ENCODE assay signal across 17 mouse cellular contexts in the genomic region with DNA sequence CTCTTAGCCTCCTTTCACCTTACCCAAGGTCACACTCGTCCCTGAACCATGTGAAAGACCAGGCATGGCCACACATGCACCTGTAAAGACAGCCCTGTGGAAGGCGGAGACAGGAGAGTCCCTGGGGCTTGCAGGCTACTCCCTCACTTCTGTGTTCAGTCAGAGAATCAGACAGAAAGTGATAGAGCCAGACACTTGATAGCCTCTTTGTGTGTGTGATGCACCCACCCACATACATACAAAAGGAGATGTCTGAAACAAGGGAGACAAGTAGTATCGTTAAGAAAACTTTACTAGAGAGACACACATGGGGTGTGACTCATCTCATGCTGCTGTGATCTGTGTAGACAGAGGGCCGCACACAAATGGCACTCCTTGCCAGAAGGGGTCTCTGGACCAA.
DNase-seq lines count a peak whose midpoint lies in the region; ATAC-seq and TF ChIP-seq lines count a peak whose summit lies in the region.
"Had no signal": no experiment of that assay in that cellular context is flagged by ENCODE, and none has a peak within 500 bp of the region (broad histone marks: within the 10 kb centered on the region; RNA-seq: fewer than 3 reads in every experiment).

No protein-coding gene starts in this region.

- DNase-seq in forebrain, embryonic 10.5 days (ENCODE audit: extremely low spot score, low spot score): no peak
- DNase-seq in forebrain, embryonic 11.5 days (ENCODE audit: low spot score): no peak
- DNase-seq in right cerebral cortex, postnatal 10 days (ENCODE audit: low spot score in 2 of 2): no peak
- DNase-seq: cerebellum, postnatal 14 days; kidney, adult 9 months; liver, embryonic 13.5 days; right cerebral cortex, postnatal 14 days had no signal

- H3K4me1 ChIP-seq in forebrain, embryonic 10.5 days: peaks cover 77% of the 10 kb centered on the region
- H3K4me1 ChIP-seq in forebrain, embryonic 11.5 days (replicated peaks; ENCODE audit: control insufficient read depth, insufficient read depth, low read length): peaks cover 11% of the 10 kb centered on the region
- peaks cover 8% of the 10 kb centered on the region for H3K4me1 ChIP-seq in intestine, postnatal 0 days (replicated peaks; ENCODE audit: control insufficient read depth, insufficient read depth, low read length)
- 0 out of 2 replicates have a peak, but pooled peaks cover 3% of the 10 kb centered on the region for H3K4me1 ChIP-seq in intestine, embryonic 15.5 days (replicated peaks)
- H3K4me1 ChIP-seq in brown adipose tissue, adult 24 weeks (ENCODE audit: control insufficient read depth, insufficient read depth, insufficient read length, low read length): peaks cover 15% of the 10 kb centered on the region
- peaks cover 38% of the 10 kb centered on the region for H3K4me1 ChIP-seq in hindbrain, embryonic 15.5 days (replicated peaks)
- H3K4me1 ChIP-seq in liver, embryonic 12.5 days: peaks cover 26% of the 10 kb centered on the region

- H3K4me2 ChIP-seq in forebrain, embryonic 11.5 days (ENCODE audit: low read depth, low read length, severe bottlenecking): no peak overlapping the region
- no peak overlapping the region for H3K4me2 ChIP-seq in intestine, postnatal 0 days (replicated peaks; ENCODE audit: low read depth)
- no peak overlapping the region for H3K4me2 ChIP-seq in intestine, embryonic 15.5 days (replicated peaks)
- H3K4me2 ChIP-seq in hindbrain, embryonic 15.5 days: no peak overlapping the region
- no peak overlapping the region for H3K4me2 ChIP-seq in liver, embryonic 12.5 days
- H3K4me2 ChIP-seq: liver, embryonic 13.5 days; lung, embryonic 15.5 days; midbrain, embryonic 15.5 days; stomach, embryonic 15.5 days had no signal

- no peak overlapping the region for H3K4me3 ChIP-seq in forebrain, embryonic 10.5 days
- H3K4me3 ChIP-seq in forebrain, embryonic 11.5 days (ENCODE audit: low read depth, low read length): no peak overlapping the region
- no peak overlapping the region for H3K4me3 ChIP-seq in intestine, postnatal 0 days (ENCODE audit: low read depth, low read length)
- no peak overlapping the region for H3K4me3 ChIP-seq in intestine, embryonic 15.5 days (replicated peaks)
- no peak overlapping the region for H3K4me3 ChIP-seq in brown adipose tissue, adult 24 weeks (ENCODE audit: insufficient read depth, low read depth, low read length)
- H3K4me3 ChIP-seq in hindbrain, embryonic 15.5 days: no peak overlapping the region
- H3K4me3 ChIP-seq in liver, embryonic 12.5 days: no peak overlapping the region
- H3K4me3 ChIP-seq: left cerebral cortex, adult 2 months; liver, embryonic 13.5 days; lung, embryonic 15.5 days; midbrain, embryonic 15.5 days; stomach, embryonic 15.5 days had no signal

- 81% methylated on average over 4 of the region's 4 CpGs for WGBS in forebrain, embryonic 10.5 days
- WGBS in forebrain, embryonic 11.5 days: 70% methylated on average over 4 of the region's 4 CpGs
- 64% methylated on average over 4 of the region's 4 CpGs for whole genome bisulfite sequencing in intestine, postnatal 0 days
- 68% methylated on average over 4 of the region's 4 CpGs for WGBS in intestine, embryonic 15.5 days
- 64% methylated on average over 4 of the region's 4 CpGs for WGBS in hindbrain, embryonic 15.5 days
- WGBS in liver, embryonic 12.5 days (ENCODE audit: insufficient replicate concordance): 54% methylated on average over 4 of the region's 4 CpGs

- no peaks in the 10 kb centered on the region for H3K27me3 ChIP-seq in forebrain, embryonic 10.5 days (ENCODE audit: poor library complexity, severe bottlenecking)
- no peaks in the 10 kb centered on the region for H3K27me3 ChIP-seq in forebrain, embryonic 11.5 days (ENCODE audit: control insufficient read depth, insufficient read depth, low read length)
- no peaks in the 10 kb centered on the region for H3K27me3 ChIP-seq in intestine, postnatal 0 days (replicated peaks; ENCODE audit: control insufficient read depth, insufficient read depth, low read length)
- H3K27me3 ChIP-seq in intestine, embryonic 15.5 days (replicated peaks): no peaks in the 10 kb centered on the region
- H3K27me3 ChIP-seq in hindbrain, embryonic 15.5 days: no peaks in the 10 kb centered on the region
- H3K27me3 ChIP-seq in liver, embryonic 12.5 days (replicated peaks): no peaks in the 10 kb centered on the region; the same call in 1 of the 2 replicates
- H3K27me3 ChIP-seq: liver, embryonic 13.5 days; lung, embryonic 15.5 days; midbrain, embryonic 15.5 days; Patski; stomach, embryonic 15.5 days had no signal

- no peak for TF ChIP-seq CTCF in intestine, postnatal 0 days (IDR thresholded peaks at IDR 0.05; ENCODE audit: low read depth)

- ATAC-seq in forebrain, embryonic 11.5 days (replicated peaks; ENCODE audit: low FRiP score): no peak
- ATAC-seq in intestine, postnatal 0 days: no peak
- ATAC-seq in intestine, embryonic 15.5 days: no peak
- ATAC-seq in hindbrain, embryonic 15.5 days (ENCODE audit: low FRiP score, low read depth): no peak
- no peak for ATAC-seq in liver, embryonic 12.5 days
- ATAC-seq: midbrain, embryonic 15.5 days; Patski had no signal

- peaks cover 2% of the 10 kb centered on the region; the same call in 1 of the 2 replicates for H3K9me3 ChIP-seq in forebrain, embryonic 10.5 days
- H3K9me3 ChIP-seq in forebrain, embryonic 11.5 days (ENCODE audit: control insufficient read depth, low read length): no peaks in the 10 kb centered on the region
- H3K9me3 ChIP-seq in intestine, postnatal 0 days (ENCODE audit: control insufficient read depth): no peaks in the 10 kb centered on the region
- no peaks in the 10 kb centered on the region for H3K9me3 ChIP-seq in intestine, embryonic 15.5 days
- no peaks in the 10 kb centered on the region for H3K9me3 ChIP-seq in hindbrain, embryonic 15.5 days
- H3K9me3 ChIP-seq in liver, embryonic 12.5 days (replicated peaks): no peaks in the 10 kb centered on the region
- H3K9me3 ChIP-seq: liver, embryonic 13.5 days; lung, embryonic 15.5 days; midbrain, embryonic 15.5 days; stomach, embryonic 15.5 days had no signal

- no peak overlapping the region for H3K9ac ChIP-seq in forebrain, embryonic 11.5 days (ENCODE audit: low read length)
- no peak overlapping the region for H3K9ac ChIP-seq in intestine, postnatal 0 days (ENCODE audit: low read depth, low read length)
- H3K9ac ChIP-seq in intestine, embryonic 15.5 days: no peak overlapping the region
- H3K9ac ChIP-seq in hindbrain, embryonic 15.5 days: no peak overlapping the region
- no peak overlapping the region for H3K9ac ChIP-seq in liver, embryonic 12.5 days
- H3K9ac ChIP-seq: liver, embryonic 13.5 days; lung, embryonic 15.5 days; midbrain, embryonic 15.5 days; stomach, embryonic 15.5 days had no signal

- peak overlapping the region; percentile 74 for H3K27ac ChIP-seq in forebrain, embryonic 10.5 days
- H3K27ac ChIP-seq in forebrain, embryonic 11.5 days (ENCODE audit: low read depth, low read length): no peak overlapping the region
- H3K27ac ChIP-seq in intestine, postnatal 0 days (ENCODE audit: low read depth, low read length): 0 out of 2 replicates have a peak overlapping the region, but pooled peaks have one; percentile 21
- no peak overlapping the region for H3K27ac ChIP-seq in intestine, embryonic 15.5 days
- peak overlapping the region; percentile 10; the same call in 1 of the 2 replicates for H3K27ac ChIP-seq in brown adipose tissue, adult 24 weeks (replicated peaks; ENCODE audit: low read depth, low read length)
- peak overlapping the region; percentile 56 for H3K27ac ChIP-seq in hindbrain, embryonic 15.5 days (replicated peaks)
- no peak overlapping the region for H3K27ac ChIP-seq in liver, embryonic 12.5 days
- H3K27ac ChIP-seq: left cerebral cortex, adult 2 months; liver, embryonic 13.5 days; lung, embryonic 15.5 days; stomach, embryonic 15.5 days had no signal

- peaks cover 4% of the 10 kb centered on the region; the same call in 1 of the 2 replicates for H3K36me3 ChIP-seq in forebrain, embryonic 10.5 days (replicated peaks)
- H3K36me3 ChIP-seq in forebrain, embryonic 11.5 days (ENCODE audit: control insufficient read depth, insufficient read depth, low read length): no peaks in the 10 kb centered on the region
- no peaks in the 10 kb centered on the region for H3K36me3 ChIP-seq in intestine, postnatal 0 days (ENCODE audit: control insufficient read depth, insufficient read depth)
- H3K36me3 ChIP-seq in intestine, embryonic 15.5 days: no peaks in the 10 kb centered on the region
- no peaks in the 10 kb centered on the region for H3K36me3 ChIP-seq in hindbrain, embryonic 15.5 days
- H3K36me3 ChIP-seq in liver, embryonic 12.5 days: no peaks in the 10 kb centered on the region
- H3K36me3 ChIP-seq: liver, embryonic 13.5 days; lung, embryonic 15.5 days; midbrain, embryonic 15.5 days; stomach, embryonic 15.5 days had no signal

Comparison
In these comparisons a context has a peak if more than half of its experiments do, and no peak if none do; other contexts are left out.
1. H3K27ac ChIP-seq: peak in forebrain, embryonic 10.5 days (single experiment), intestine, postnatal 0 days (single experiment), brown adipose tissue, adult 24 weeks (single experiment) and hindbrain, embryonic 15.5 days (single experiment); none in forebrain, embryonic 11.5 days (single experiment), intestine, embryonic 15.5 days (single experiment) and liver, embryonic 12.5 days (single experiment).